Mouse (Mus musculus) R1 (cell line): ENCODE data around the gene Sema3a.

Experiments
- DNase-seq: peaks from one replicate; pipeline ENCODE4 v3.0.0-alpha.2; 2018; ENCODE audit warnings: low read depth, low spot score

Sema3a gene

DNA sequence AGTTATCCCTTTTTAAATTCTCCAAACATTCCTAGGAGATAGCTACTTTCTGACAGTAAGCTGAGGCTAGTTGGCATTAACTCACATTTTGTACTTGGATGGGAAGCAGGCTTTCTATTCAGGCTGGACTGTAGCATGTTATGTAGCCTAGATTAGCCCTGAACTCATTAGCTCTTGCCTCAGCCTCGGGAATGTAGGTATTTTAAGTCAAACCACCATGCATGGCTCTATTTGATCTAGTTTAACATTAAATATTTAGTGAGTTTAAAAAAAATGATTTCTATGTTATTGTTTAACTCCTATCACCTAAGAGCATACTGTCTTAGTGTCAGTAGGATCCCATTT is 423.0 kb downstream of the Sema3a start:
- DNase-seq = no peak

- no peak for DNase-seq
Observed at GRCm38 (mm10) chr5:13549080-13549479, 423.9 kb downstream of the Sema3a start.

GRCm38 (mm10) chr5:13550953-13551352 is 425.7 kb downstream of the Sema3a start:
- DNase-seq = no peak

DNA sequence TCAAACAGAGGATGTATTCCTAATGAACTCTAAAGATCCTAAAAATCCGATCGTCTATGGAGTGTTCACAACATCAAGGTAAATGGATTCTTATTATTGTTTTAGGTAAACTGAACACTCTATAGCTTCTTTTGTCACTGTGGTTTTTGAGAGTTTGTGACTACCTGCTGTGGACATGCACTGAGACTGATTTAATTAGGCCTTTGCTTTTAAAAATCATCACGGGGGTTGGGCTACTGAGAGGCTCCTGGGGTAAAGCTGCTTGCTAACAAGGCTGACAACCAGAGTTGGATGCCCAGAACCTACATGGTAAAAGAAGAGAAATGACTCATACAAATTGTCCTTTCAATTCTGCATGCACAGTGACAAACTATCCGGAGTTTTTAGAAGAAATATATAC is 432.0 kb downstream of the Sema3a start:
- DNase-seq = no peak

DNA sequence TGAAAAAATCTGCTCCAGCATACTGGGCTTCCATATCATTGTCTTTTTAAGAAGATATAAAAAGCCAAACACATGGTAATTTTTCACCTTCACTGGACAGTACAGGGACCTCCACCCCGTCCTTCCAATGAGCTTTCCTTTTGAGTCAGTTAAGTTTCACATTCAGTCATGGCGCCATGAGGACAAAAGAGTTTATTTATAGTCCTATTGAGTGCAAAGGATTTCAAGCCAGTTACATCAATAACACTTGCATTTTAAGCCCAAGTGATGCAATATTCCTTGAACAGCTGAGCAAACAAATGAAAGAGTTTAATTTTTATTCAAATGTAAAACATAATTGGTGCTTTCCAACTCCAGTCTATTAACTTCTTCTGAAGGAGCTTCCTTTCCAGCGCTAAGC is 448.7 kb downstream of the Sema3a start:
- DNase-seq = no peak

DNA sequence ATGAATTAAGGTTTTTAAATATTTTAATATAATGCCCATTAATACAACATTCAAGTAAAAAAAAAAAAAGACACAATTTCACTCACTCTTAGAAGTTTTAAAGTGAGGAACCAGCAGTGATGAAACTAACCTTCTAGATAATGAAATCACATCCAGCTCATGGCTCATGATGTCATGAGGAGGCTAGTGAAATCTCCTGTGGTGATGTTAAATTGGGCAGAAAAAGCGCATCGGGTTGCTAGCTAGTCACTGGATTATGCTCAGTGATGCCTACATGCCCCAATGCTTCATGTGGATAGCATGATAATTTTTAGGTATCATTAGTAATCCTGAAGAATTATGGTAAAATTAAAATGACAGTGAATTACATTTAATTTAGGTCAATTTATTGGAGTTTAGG is 453.9 kb downstream of the Sema3a start:
- no peak for DNase-seq

GRCm38 (mm10) chr5:13585559-13586207 is 460.5 kb downstream of the Sema3a start:
- DNase-seq = no peak

- DNase-seq = no peak
Observed at GRCm38 (mm10) chr5:13594422-13594821, 469.2 kb downstream of the Sema3a start.

DNA sequence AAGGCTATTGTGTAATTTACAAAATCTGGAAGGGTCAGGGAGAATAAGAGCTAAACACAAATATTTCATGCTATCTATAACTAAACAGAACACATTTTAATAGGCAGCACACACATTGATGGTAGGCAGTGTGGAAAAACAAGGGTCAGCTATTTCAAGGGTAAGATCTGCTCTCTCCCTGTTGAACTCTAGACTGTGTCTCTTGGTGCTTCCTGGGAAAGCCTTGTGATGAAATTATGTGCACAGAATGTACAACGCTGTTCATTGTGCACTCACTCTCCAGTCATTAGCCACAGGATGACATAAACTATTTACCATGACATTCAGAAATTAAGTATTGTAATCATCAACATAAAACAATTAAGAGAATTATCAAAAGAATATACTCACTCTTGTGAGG is 486.4 kb downstream of the Sema3a start:
- DNase-seq = no peak

DNA sequence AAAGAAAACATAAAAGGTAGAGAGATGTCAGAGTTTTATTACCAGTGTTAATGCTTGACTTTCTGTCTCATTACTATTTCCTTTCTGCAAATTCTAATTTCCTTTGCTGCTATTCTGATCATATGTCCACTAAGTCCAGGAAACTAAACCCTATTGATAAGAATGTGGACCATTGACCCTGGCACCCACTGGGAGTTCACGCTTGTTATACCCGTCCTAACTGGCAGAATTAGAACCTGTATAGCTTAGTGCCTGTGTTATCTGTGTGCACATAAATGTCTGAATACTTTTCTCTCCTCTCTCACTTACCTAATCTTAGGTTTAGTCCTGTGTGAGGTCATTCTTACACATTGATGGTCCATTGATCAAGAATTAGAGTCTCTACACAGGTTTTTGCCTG is 486.9 kb downstream of the Sema3a start:
- no peak for DNase-seq

- DNase-seq = peak; percentile 94
Observed at GRCm38 (mm10) chr5:13614575-13614974, 489.4 kb downstream of the Sema3a start.

DNA sequence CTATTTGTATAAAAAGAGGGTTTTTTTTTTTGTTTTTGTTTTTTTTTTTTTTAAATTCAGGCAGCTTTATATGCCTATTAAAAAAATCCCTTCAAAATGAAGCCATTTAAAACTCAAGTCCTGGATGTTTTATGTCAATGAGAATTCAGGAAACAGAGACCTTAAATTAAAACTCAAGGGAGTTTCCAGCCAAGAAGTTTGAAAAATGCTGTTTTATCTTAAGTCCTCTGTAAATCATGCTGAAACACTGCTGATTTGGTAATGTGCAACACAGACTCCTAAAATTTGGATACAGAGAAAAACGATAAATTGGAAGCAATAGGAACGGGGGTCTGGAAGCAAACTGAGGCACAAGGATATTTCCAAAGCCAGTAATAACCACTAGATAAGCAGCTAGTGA is 490.7 kb downstream of the Sema3a start:
- DNase-seq = no peak

DNA sequence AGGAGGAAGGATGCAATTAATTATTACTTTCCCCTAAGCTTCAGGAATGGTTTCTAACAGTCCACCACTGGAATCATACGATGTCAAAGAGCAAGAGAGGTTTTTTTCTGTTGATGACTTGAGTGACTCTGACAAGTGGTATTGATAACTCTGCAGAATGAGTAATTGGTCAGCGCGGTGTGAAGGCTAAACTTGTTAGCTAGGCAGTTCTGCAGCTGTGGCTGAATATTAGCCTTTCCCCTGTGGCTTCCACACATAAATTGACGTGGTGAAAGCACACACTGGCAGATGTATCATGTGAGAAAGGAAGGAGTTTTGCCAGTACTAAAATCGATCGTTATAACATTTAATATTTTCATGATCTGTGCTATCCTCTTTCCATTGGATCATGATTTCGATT is 497.4 kb downstream of the Sema3a start:
- DNase-seq = no peak

DNA sequence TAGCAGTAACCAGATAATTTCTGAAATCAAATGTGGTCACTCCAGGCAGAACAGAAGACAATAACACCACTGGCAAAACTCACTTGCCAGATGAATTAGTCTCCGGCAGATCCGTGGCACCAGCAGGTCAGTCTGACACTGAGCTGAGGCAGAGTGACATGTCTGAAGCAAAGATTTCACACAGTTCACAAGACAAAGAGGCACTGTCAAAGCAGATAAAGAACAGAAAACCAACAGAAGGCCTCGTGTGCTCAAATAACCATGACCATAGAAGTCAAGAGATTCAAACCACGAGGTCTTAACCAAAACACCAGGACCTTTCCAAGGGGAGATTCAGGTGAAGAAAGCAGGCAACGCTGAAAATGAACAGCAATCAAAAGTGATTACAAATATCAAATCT is 499.5 kb downstream of the Sema3a start:
- no peak for DNase-seq

DNA sequence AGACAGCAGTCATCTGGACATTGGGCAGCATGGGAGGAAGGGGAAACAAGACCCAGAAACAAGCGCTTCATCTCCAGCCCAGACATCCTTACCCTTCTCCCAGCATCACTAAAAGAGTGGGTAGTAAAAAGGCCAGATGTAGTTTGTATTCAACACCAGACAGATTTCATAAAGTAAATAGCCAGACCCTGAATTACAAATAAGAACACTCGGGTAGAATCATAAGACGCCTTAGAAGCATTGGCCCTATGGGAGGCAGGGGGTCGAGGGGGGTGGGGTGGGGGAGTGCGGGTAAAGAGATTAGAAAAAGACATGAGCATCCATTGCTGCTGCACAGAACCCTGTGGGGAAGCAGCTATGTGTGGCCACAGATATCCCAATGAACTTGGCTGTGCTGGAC is 500.9 kb downstream of the Sema3a start:
- no peak for DNase-seq

DNA sequence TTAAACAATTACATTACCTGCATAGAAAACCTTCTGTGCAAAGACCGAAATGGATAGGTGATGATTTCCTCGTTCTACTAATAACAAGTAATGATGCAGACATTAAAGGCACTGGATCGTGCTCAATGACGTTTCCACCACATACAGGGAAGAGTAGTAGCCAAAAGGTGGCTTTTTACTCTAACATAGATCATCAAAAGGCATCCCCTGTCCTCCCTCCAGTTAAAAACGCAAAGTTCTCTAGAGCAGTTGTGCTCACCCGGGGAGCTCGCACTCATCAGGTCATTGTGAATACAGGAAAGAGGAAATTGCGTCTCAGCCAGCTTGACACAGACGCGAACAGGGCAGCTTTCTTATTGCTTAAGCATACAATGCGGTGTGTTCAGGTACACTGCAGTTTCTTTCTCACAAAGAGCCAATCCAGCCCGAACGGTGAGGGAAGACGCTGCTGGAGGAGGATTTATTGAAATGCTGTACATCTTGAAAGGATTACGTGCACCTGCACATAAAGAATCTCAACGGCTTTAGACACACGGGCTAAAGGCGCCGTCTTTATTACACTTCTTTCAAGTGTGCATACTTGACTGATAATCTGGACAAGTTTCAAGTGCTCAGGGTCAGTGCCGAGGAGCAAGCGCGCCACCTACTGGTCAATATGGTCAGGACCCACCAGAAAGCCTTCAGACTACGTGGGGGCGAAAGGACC is 503.5 kb downstream of the Sema3a start:
- peak; percentile 85 for DNase-seq

DNA sequence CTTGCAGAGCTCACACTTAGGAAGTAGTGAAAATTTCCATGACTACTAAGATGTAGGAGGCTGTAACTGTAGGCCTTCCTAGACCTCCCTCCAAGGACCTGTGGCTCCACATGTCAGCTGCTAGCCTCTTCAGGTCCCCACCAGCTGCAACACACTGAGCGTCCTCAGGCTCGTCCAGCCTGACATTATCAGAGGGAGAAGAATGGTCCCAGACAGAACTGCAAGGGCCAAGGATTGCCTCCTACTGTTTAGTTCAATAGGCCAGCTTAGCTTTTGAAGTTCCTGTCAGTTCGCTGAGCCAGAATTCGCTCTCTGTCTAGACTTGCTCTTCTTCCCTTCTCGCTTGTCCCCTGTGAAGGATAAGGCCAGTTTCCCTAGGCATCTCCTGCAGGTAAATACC is 504.7 kb downstream of the Sema3a start:
- peak; percentile 24 for DNase-seq

DNA sequence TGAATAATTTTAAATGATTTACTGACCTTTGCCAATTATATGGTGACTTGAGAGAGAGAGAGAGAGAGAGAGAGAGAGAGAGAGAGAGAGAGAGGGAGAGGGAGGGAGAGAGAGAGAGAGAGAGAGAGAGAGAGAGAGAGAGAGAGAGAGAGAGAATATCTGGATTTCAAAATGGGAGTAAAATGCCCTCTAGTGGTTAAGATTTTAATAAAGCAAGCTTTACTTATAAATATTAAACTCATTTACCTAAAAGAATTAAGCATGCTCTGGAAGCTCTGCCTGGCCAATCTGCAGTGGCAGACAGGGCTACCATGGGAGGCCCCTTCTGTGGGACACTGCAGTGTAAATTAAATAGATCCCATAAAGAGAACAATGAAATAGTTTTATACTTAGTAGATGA is 505.5 kb downstream of the Sema3a start:
- DNase-seq = no peak

DNA sequence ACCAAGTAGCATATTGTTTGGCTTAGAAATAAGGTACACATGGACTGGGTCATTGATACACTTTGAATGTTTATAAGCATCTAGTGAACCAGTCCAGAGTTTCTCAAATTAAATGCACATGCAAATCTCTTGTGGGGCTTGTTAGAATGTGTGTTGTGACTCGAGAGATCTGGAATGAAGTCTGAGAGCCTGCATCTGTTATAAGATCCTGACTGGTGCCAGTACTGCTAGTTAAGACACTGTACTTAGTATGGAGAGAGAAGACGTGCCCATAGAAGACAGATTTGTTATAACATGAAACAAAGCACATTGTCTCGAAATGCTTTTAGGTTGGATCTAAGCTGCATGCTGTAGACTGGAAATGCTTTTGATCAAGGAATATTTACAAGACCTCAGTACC is 511.0 kb downstream of the Sema3a start:
- DNase-seq = no peak
